Mouse (Mus musculus): ENCODE measurements at regions not wholly inside any gene's neighbourhood (a gene's known extent, or its start where the extent isn't known, plus 50 kb on each side); places are given as distances from the start of the nearest gene placed in this dataset.

DNA sequence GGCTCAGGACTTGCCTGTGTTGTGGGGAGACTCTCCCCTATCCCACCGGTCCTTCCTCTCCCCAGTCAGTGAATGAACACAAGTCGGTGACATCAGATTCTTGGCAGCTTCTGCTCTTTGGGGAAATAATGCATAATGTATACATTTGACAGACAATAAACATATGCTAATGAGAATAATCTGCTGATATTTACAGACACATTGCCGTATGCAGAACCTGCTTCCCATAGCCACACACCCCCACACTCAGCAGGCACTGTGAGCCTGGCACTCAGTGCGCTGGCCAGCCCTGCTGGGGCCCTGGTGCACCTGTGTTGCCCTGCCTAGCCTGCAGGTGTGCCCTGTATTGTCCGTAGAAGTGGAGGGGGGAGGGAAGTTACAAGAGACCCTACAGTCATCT is 215.5 kb downstream of the Matn1 start:
- TF ChIP-seq CTCF (IDR thresholded peaks at IDR 0.05; ENCODE audit: control insufficient read depth, insufficient read depth, insufficient replicate concordance, low read depth, low read length) = no peak
- no peak for TF ChIP-seq POLR2A (IDR thresholded peaks at IDR 0.05; ENCODE audit: control insufficient read depth, low read depth, low read length)

Measured in testis, adult 2 months (tissue).